Mouse (Mus musculus): Measurements from ENCODE around the gene Pde4b.
A peak's percentile ranks its signal among the peaks of the same experiment; 100 is the strongest.

The Pde4b gene

DNA sequence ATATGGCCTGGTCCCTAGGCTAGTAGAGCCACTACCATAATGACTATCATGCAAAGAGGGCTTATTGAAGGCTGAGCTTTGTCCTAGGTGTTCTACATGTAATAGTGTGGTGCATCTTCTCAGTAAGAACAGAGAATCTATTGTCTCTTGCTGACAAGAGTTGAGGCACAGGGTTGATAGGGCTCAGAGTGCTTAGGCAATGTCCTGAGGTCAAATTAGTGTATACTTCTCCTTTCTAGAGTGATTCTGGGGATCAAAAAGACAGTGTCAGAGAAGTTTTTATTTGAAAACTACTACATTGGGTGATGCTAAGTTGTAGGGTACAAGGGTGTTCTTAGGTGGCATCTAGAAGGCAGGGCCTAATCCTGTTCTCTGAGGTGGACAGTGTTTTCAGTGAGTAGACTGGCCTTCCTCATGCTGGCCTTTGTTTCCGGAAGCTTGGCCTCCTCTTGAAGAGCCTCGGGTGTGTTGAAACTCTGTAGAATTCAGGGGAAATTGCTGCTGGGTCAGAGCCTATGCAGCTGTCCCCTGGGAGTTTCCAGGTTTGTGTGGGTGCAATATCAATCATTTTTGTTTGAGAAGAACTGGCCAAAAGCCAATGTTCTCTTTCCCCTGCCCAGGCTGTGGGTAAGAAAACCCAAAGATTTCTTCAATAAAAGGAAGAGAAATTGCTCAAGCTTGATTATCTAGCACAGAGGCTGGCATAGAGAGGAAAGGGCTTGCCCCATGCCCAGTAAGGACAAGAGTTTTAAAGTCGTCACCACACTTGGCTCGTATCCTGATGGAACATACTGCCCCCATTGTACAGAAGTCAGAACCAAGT lies 536.7 kb downstream of the Pde4b start:
- DNase-seq: no peak

DNA sequence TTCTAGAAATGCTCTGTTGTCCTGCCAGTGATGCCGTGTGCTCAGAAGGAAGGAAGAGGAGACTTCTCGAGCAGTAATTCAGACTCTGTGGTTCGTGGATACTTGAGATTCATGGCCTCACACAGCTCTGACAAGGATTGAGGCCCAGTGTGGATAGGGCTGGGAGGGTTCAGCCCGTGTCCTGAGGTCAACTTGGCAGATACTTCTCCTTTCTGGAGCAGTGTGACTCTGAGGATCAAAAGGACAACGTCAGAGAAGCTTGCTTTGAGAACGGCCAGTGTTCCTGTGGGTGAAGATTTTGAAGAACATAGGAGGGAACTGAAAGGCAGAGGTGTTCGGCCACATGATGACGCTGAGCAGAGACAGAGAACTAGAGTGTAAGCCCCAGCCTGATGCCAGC lies 537.6 kb downstream of the Pde4b start:
- no peak for DNase-seq

DNA sequence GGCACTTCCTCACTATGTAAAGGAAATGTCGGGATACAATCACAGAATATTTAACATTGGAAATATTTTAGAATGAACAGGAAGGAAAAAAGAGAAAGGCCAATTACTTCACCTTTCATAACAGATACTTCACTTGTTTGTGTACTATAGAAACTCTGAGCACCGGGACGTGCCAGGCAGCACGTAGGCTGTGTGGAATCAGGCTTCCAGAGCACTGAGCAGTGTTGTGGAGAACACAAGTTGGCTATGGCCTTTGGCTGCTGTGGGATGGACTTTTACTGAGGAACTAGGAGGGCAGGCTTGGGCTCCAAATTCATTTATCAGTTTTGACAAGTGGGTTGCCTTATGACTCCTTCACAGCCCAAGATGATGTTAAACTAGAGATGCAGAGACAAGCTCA lies 540.5 kb downstream of the Pde4b start:
- DNase-seq: no peak

DNA sequence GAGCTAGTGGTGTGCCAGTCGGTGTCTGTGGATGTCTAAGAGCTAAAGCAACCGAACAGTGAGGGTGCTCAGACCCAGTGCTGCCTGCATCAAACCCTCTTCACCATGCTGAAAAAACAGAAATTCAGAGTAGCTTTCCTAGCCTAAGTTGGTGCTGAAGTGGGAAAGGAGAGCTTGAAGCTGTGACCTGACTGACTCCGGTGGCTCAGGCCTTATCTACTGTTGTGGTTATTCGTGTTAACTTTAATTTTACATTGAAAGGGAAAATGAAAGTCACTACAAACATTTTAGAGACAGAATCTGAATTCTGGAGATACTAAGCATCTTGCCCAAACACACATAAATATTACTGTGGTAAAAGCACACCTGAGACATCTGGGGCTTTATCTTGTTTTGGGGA lies 542.3 kb downstream of the Pde4b start:
- DNase-seq: no peak

DNA sequence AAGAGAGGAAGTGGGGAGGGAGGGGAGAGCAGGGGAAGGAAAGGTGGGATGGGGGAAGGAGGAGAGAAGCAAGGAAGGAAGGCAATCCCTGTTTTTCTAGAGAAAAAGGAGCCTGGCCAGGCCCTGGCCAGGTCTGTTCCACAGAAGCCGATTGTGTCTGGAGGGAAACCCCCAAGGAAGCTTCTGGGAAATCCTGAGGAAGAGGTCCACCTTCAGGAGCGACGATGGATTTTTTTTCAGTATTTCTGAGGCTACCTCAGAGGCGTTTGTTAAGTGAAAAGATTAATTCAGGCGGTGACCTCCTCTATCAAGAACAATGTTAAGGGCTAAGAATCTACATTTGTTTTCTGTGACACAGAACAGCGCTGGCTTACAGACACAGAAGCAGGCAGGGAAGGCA lies 542.9 kb downstream of the Pde4b start:
- no peak for DNase-seq

DNA sequence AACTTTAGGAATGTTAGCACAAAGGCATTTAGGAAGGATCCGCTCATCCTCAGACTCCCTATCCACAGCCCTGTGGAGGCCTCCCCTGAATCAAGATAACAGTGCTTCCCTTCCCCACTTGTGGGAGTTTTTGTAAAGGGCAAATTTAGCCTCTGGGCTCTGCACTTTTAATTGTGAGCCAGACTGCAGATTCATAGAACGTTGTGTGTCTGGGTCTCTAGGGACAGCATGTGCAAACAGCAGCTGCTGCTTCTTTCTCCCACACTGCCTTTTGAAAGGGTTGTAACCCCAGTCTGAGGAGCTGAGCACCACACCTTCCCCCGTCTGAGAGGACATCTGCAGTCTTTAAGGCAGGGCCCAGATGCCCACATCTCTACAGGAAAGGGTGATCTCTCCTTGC lies 544.3 kb downstream of the Pde4b start:
- DNase-seq: no peak

DNA sequence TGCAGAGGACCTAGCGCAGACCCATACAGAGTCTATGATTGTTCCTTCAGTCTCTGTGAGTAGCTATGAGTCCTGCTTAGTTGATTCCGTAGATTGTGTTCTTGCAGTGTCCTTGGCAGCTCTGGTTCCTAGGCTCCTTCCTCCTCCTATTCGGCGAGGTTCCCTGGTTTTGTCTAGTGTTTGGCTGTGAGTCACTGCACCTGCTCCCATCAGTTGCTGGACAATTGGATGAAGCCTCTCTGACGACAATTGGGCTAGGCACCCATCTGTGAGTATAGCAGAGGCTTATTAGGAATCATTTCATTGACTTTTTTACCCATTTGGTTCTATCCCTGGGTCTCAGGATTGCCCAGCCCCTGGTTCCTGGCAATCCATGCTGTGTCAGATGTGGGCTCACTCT lies 545.9 kb downstream of the Pde4b start:
- no peak for DNase-seq

DNA sequence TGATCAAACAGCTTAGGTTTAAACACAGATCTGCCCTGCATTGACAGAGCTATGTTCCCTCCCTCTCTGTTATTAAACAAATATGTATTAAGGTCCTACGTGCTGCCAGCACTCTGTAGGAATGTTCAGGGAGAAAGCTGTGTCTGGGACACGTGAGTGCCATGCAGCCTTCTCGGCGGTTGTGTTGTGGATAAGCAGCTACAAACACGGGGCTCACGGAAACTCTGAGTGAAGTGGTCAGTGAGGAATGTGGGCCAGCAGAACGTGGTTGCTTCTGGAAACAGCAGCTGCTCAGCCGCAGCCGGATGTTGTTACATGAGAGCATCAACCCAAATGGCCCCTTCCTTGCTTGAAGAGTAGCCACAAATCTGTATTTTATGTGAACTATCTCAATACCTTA lies 547.9 kb downstream of the Pde4b start:
- no peak for DNase-seq

DNA sequence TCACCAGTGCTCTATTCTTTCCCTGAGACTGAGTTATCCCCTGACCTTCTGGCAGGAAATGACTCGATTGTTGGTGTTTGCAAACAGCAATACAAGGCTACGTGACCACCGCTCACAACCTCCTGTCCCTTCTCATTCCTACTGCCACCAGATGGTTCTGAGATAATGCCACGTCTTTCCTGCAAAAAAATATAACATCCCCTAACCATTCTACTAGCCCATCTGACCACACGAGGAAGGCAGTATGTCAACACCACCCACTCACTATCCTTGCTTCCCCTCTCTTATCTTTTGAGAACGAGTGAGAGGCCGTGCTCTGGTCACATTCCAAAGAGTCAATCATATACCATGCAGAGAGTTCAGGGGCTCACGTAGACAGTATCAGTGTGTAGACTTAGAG lies 548.6 kb downstream of the Pde4b start:
- DNase-seq: no peak

DNA sequence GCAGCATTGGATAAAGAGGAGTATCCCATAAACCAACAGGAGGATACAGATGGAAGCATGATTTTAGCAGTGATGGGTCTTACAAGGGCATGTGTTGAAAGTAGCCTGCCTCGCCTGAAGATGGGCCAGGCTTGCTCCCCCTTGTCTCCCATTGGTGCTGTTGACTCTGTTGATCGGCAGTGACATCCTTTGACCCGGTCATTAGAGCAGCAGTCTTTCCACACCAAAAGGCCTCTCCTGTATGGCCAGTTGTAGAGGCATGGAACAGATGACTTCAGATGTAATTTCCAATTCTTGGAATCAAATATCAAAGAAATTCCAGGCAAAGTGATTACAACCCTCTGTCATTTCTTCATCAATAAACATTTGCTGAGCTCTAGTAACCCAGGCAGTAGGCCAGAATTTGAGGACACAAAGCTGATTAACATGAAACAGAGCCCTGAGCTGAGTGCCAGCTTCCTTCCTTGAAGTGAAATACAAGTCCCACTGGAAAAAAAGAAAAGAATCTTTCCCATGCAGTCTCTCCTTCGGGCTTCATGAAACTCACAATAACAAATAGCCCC lies 550.1 kb downstream of the Pde4b start:
- DNase-seq: no peak

DNA sequence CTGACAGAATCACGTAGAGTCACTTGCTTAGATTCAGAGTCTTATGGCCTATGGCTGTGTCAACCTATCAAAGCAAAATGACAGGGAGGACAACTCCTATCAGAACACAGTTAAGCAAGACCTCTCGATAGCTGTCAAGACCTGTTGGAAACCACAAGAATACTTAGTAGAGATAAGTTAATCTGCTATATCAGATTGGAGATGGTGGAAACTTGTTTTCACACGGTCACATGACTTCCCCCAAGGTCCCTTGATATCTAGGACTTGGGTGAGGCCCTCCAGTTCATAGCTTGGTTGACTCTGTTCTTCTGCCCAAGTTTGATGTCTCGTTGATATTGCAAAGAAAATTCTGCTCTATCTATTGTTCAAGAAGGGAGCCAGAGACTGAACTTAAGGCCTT lies 553.6 kb downstream of the Pde4b start:
- DNase-seq: no peak

DNA sequence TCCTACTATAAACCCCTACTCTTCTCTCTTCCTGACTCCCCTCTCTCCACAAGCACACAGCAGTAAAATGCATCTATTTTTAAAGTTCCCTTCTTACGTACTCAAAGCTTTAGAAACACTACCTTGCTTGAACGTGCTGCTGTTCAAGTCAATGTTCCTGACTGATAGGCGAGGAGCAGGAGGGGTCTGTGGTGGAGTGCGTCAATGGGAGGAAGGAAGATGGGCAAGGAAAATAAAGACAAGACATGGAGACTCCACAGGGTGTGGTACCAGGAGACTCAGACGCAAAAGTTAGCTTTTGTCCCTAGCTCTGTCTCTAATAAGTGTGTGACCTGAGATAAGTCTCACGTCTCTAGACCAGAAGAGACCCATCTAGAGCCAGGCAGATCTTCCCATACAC lies 556.7 kb downstream of the Pde4b start:
- DNase-seq: no peak

DNA sequence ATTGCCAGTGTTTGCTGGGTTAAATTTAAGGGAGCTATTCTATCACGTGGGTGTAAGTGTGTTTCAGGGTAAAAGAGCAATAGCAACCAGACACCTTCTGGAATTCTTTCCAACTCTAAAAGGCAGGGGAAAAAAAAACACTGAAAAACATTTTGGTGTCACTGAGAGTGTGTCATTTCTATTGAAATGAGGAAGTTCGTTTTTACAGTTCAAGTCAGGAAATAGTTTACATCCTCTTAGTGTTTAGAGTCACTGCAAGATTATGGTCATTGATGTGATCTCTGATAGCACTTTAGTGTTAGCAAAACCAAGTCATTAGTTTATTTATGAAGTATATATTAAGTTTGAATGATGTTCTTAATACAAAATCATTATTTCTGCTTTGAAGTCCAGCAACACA lies 559.7 kb downstream of the Pde4b start:
- no peak for DNase-seq

DNA sequence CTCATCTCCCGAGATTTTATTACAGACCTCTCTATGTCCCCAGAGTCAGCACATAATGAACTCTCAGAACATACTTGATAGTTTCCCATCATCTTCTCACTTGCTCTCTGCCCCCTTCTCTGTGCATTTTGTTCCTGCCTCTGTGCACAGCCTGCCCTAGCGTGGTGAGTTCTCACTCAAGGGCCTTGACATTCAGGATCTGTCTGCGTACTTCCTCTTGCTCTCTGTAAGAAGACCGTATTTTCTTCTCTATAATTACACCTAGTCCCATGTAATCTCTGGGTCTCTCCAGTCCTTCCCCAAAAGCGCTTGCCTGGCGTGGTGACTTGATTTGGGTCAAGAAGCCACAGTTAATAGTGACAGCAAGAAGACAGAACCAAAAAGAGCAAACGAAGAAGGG lies 568.0 kb downstream of the Pde4b start:
- DNase-seq: no peak

DNA sequence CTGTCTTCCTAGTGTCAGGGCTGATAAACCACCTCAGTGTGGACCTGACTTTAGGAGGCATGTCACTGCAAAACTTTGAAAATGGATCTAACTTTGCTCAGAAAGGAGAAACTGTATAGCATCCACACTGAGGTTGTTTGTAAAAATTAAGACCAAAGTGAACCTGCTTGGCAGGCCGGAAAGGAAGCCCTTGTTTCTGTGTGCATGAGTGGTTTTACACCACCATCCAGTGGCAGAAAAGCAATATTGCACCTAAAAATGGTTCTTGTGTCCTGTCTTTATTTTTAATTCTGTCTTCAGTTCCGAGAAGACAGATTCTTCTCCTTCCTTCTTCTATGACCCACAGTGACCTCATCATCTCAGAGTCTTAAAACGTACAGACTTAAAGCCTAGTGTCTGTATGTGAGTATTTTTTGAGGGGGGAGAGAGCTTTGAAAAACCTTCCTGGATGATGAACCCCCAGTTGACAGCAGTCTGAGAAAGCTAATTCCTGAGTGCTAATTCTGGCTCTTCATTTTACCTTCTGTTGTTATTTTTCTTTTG lies 569.2 kb downstream of the Pde4b start:
- peak; percentile 38 for DNase-seq

Measured in cerebellum, adult 11 months (tissue).